Mouse (Mus musculus) G1E (cell line): ENCODE data around the gene Adra1d. TPM values are rescaled to one million over a fixed set of nuclear protein-coding genes. Genes with fewer than 3 reads are reported as not detected.

Source experiments
- ATAC-seq: 2 replicates; pipeline ENCODE4 v1.8.0; 2016; ENCODE audit warnings: mild to moderate bottlenecking; ENCODE audit not compliant: insufficient number of reproducible peaks, poor library complexity, low FRiP score, severe bottlenecking; ENCODE audit errors: extremely low read depth
- DNase-seq: peaks from one replicate; pipeline ENCODE4 v3.0.0; 2012; ENCODE audit warnings: low spot score
- H3K27me3 ChIP-seq: 2 replicates; pipeline ENCODE4 v1.6.1; 2012; ENCODE audit warnings: mild to moderate bottlenecking, low read length, inconsistent platforms; ENCODE audit not compliant: insufficient read depth
- H3K36me3 ChIP-seq: replicated peaks from 2 replicates; pipeline ENCODE3; 2012; ENCODE audit warnings: mild to moderate bottlenecking, inconsistent platforms
- H3K4me1 ChIP-seq: 2 replicates; pipeline ENCODE4 v1.6.1; 2012; ENCODE audit warnings: low read depth, low read length, inconsistent platforms, mixed read lengths; ENCODE audit not compliant: insufficient read depth
- H3K4me3 ChIP-seq: 2 replicates; pipeline ENCODE4 v1.5.1; 2012; ENCODE audit warnings: low read depth, mild to moderate bottlenecking, inconsistent platforms, low read length, moderate library complexity, mixed read lengths
- H3K9me3 ChIP-seq: replicated peaks from 2 replicates; pipeline ENCODE4 v1.6.1; 2012; ENCODE audit warnings: inconsistent platforms
- CTCF ChIP-seq: IDR thresholded peaks from 2 replicates; pipeline ENCODE4 v1.5.1; 2012; ENCODE audit warnings: low read depth, low read length, inconsistent platforms, mixed read lengths
- GATA1 ChIP-seq: IDR thresholded peaks from 2 replicates; pipeline ENCODE4 v1.6.1; 2012; ENCODE audit warnings: borderline replicate concordance, low read length, inconsistent platforms, mixed read lengths
- GATA2 ChIP-seq: IDR thresholded peaks from 2 replicates; pipeline ENCODE4 v1.6.1; 2012; ENCODE audit warnings: low read depth, low read length, inconsistent platforms, borderline replicate concordance
- POLR2AphosphoS5 ChIP-seq: IDR thresholded peaks from 2 replicates; pipeline ENCODE4 v1.6.1; 2012; ENCODE audit warnings: low read depth, low read length, inconsistent platforms; ENCODE audit not compliant: insufficient replicate concordance
- TAL1 ChIP-seq: conservative IDR thresholded peaks from 2 replicates; pipeline ENCODE4 v1.6.1; 2012; ENCODE audit warnings: low read depth, low read length, inconsistent platforms, mixed read lengths
- polyA plus RNA-seq: library from polyadenylated mRNA; stranded (reverse); fragments of >175 nt; gene quantifications from 2 replicates; pipeline ENCODE4 v1.2.3, GENCODE M21; 2012
- total RNA-seq, 2 experiments: library from RNA; stranded (forward) in 1 of 2; stranded (reverse) in 1 of 2; fragments of 200-1000 nt in 1 of 2; fragments of >200 nt in 1 of 2; fragmentation: Nextera tagmentation in 1 of 2; gene quantifications; 2 replicates each; pipeline ENCODE4 v1.2.3; 2014 to 2017

Gene Adra1d
- total and polyA plus RNA-seq, 3 experiments = not detected

GRCm38 (mm10) chr2:131501886-131502285, 60.2 kb downstream of the Adra1d start:
- H3K4me3 ChIP-seq = no peak overlapping the region
- DNase-seq = no peak
- no peaks in the 10 kb centered on the region; the same call in 1 of the 2 replicates for H3K27me3 ChIP-seq
- H3K4me1 ChIP-seq = no peaks in the 10 kb centered on the region
- no peaks in the 10 kb centered on the region for H3K9me3 ChIP-seq
- ATAC-seq = no peak
- TF ChIP-seq GATA1 (no peak), POLR2AphosphoS5 (no peak), CTCF (no peak), TAL1 (no peak), GATA2 (no peak)
- H3K36me3 ChIP-seq = no peaks in the 10 kb centered on the region

- Histone ChIP-seq H3K27me3 (no peaks in the 10 kb centered on the region; the same call in 1 of the 2 replicates), H3K9me3 (no peaks in the 10 kb centered on the region), H3K4me1 (no peaks in the 10 kb centered on the region), H3K36me3 (no peaks in the 10 kb centered on the region), H3K4me3 (no peak overlapping the region)
- ATAC-seq (no peak), DNase-seq (no peak)
- no peak for TF ChIP-seq GATA1
- no peak for TF ChIP-seq TAL1
- no peak for TF ChIP-seq GATA2
- no peak for TF ChIP-seq POLR2AphosphoS5
- no peak for TF ChIP-seq CTCF
Measured at GRCm38 (mm10) chr2:131499290-131499845, 62.7 kb downstream of the Adra1d start.

- Histone ChIP-seq H3K4me1 (no peaks in the 10 kb centered on the region), H3K36me3 (no peaks in the 10 kb centered on the region), H3K9me3 (no peaks in the 10 kb centered on the region), H3K4me3 (no peak overlapping the region), H3K27me3 (peaks cover 2% of the 10 kb centered on the region; the same call in 1 of the 2 replicates)
- TF ChIP-seq CTCF = no peak
- no peak for TF ChIP-seq TAL1
- no peak for TF ChIP-seq GATA1
- no peak for TF ChIP-seq GATA2
- no peak for TF ChIP-seq POLR2AphosphoS5
- DNase-seq (no peak), ATAC-seq (no peak)
Measured at GRCm38 (mm10) chr2:131498219-131498618, 63.9 kb downstream of the Adra1d start.

- no peak for DNase-seq
- no peak overlapping the region for H3K4me3 ChIP-seq
Measured at GRCm38 (mm10) chr2:131497224-131497856, 64.7 kb downstream of the Adra1d start.

GRCm38 (mm10) chr2:131496125-131496820, 65.8 kb downstream of the Adra1d start:
- no peak for DNase-seq
- H3K27me3 ChIP-seq = peaks cover 19% of the 10 kb centered on the region
- H3K36me3 ChIP-seq = no peaks in the 10 kb centered on the region
- H3K9me3 ChIP-seq = no peaks in the 10 kb centered on the region
- H3K4me3 ChIP-seq = no peak overlapping the region
- TF ChIP-seq GATA1 (no peak), POLR2AphosphoS5 (no peak), CTCF (no peak), TAL1 (no peak), GATA2 (no peak)
- no peak for ATAC-seq
- H3K4me1 ChIP-seq = no peaks in the 10 kb centered on the region; the same call in 1 of the 2 replicates

More at GRCm38 (mm10) chr2:131497224-131497856, 64.7 kb downstream of the Adra1d start:
- no peak for ATAC-seq
- Histone ChIP-seq H3K36me3 (no peaks in the 10 kb centered on the region), H3K27me3 (peaks cover 9% of the 10 kb centered on the region), H3K4me1 (no peaks in the 10 kb centered on the region), H3K9me3 (no peaks in the 10 kb centered on the region)
- TF ChIP-seq POLR2AphosphoS5 = no peak
- TF ChIP-seq TAL1 = no peak
- TF ChIP-seq GATA2 = no peak
- TF ChIP-seq CTCF = no peak
- no peak for TF ChIP-seq GATA1

Other genes starting within 250 kb of the Adra1d start
- 0.29 and 1.2 TPM in 2 replicates for gene Rnf24, start 209.4 kb downstream of the Adra1d start, total RNA-seq (2014; fragmentation: Nextera tagmentation)
- gene Rnf24, start 209.4 kb downstream of the Adra1d start, total RNA-seq (2017) = 0.93 and 1.8 TPM in 2 replicates
- 0.44 and 0.69 TPM in 2 replicates for gene Rnf24, start 209.4 kb downstream of the Adra1d start, polyA plus RNA-seq
- gene Smox, start 70.8 kb downstream of the Adra1d start, total RNA-seq (2014; fragmentation: Nextera tagmentation) = 3.3 TPM in 1 of 2 replicates, not detected in the other
- 0.05 and 0.23 TPM in 2 replicates for gene Smox, start 70.8 kb downstream of the Adra1d start, total RNA-seq (2017)
- 0.05 and 0.06 TPM in 2 replicates for gene Smox, start 70.8 kb downstream of the Adra1d start, polyA plus RNA-seq